Mouse (Mus musculus): Measurements from ENCODE around the gene S100a4. TPM values are rescaled to one million over a fixed set of nuclear protein-coding genes. Genes with fewer than 3 reads are reported as not detected.

S100a4 gene
- total and polyA plus RNA-seq, 2 experiments from 2014 or later: 2.1 to 2.8 TPM

- H3K4me2 ChIP-seq (ENCODE audit: low read depth): no peak overlapping the region
- no peaks in the 10 kb centered on the region for H3K9me3 ChIP-seq (ENCODE audit: low read length)
- no peak overlapping the region for H3K27ac ChIP-seq (ENCODE audit: low read depth, low read length)
- H3K27me3 ChIP-seq (ENCODE audit: insufficient read depth, low read length): no peaks in the 10 kb centered on the region
- no peak overlapping the region for H3K9ac ChIP-seq
- H3K4me3 ChIP-seq (ENCODE audit: low read depth, low read length): no peak overlapping the region
- TF ChIP-seq CTCF (IDR thresholded peaks at IDR 0.05; ENCODE audit: low read depth): no peak
- H3K36me3 ChIP-seq (ENCODE audit: insufficient read depth): no peaks in the 10 kb centered on the region
- ATAC-seq (no peak), DNase-seq (no peak)
- H3K4me1 ChIP-seq (ENCODE audit: insufficient read depth): no peaks in the 10 kb centered on the region
- 95% methylated on average over 5 of the region's 5 CpGs for WGBS
These were observed 22.4 kb upstream of the S100a4 start for GRCm38 (mm10) chr3:90581141-90581540.

- ATAC-seq (no peak), DNase-seq (no peak)
- Histone ChIP-seq H3K9me3 (ENCODE audit: low read length) (no peaks in the 10 kb centered on the region), H3K27me3 (ENCODE audit: insufficient read depth, low read length) (no peaks in the 10 kb centered on the region), H3K36me3 (ENCODE audit: insufficient read depth) (no peaks in the 10 kb centered on the region), H3K4me3 (ENCODE audit: low read depth, low read length) (no peak overlapping the region), H3K4me1 (ENCODE audit: insufficient read depth) (no peaks in the 10 kb centered on the region), H3K27ac (ENCODE audit: low read depth, low read length) (no peak overlapping the region), H3K4me2 (ENCODE audit: low read depth) (no peak overlapping the region), H3K9ac (no peak overlapping the region)
- 94% methylated on average over 1 of the region's 1 CpGs for WGBS
- peak; percentile 34; the same call in 1 of the 2 replicates for TF ChIP-seq CTCF (IDR thresholded peaks at IDR 0.05; ENCODE audit: low read depth)
These were observed 21.4 kb upstream of the S100a4 start for GRCm38 (mm10) chr3:90582156-90582555.

- Histone ChIP-seq H3K36me3 (ENCODE audit: insufficient read depth) (no peaks in the 10 kb centered on the region), H3K4me2 (ENCODE audit: low read depth) (no peak overlapping the region), H3K4me1 (ENCODE audit: insufficient read depth) (no peaks in the 10 kb centered on the region), H3K9ac (no peak overlapping the region), H3K4me3 (ENCODE audit: low read depth, low read length) (no peak overlapping the region), H3K27me3 (ENCODE audit: insufficient read depth, low read length) (no peaks in the 10 kb centered on the region), H3K27ac (ENCODE audit: low read depth, low read length) (no peak overlapping the region), H3K9me3 (ENCODE audit: low read length) (no peaks in the 10 kb centered on the region)
- no peak for TF ChIP-seq CTCF (IDR thresholded peaks at IDR 0.05; ENCODE audit: low read depth)
- 93% methylated on average over 4 of the region's 4 CpGs for WGBS
- DNase-seq (no peak), ATAC-seq (no peak)
These were observed 21.0 kb upstream of the S100a4 start for GRCm38 (mm10) chr3:90582556-90582955.

GRCm38 (mm10) chr3:90583893-90584292 lies 19.7 kb upstream of the S100a4 start:
- Histone ChIP-seq H3K9me3 (ENCODE audit: low read length) (no peaks in the 10 kb centered on the region), H3K4me2 (ENCODE audit: low read depth) (no peak overlapping the region), H3K27me3 (ENCODE audit: insufficient read depth, low read length) (no peaks in the 10 kb centered on the region), H3K4me3 (ENCODE audit: low read depth, low read length) (no peak overlapping the region), H3K27ac (ENCODE audit: low read depth, low read length) (no peak overlapping the region), H3K4me1 (ENCODE audit: insufficient read depth) (no peaks in the 10 kb centered on the region), H3K9ac (no peak overlapping the region), H3K36me3 (ENCODE audit: insufficient read depth) (no peaks in the 10 kb centered on the region)
- 64% methylated on average over 3 of the region's 3 CpGs for WGBS
- TF ChIP-seq CTCF (IDR thresholded peaks at IDR 0.05; ENCODE audit: low read depth): no peak
- no peak for ATAC-seq
- no peak for DNase-seq

GRCm38 (mm10) chr3:90585595-90585994 lies 18.0 kb upstream of the S100a4 start:
- H3K4me2 ChIP-seq (ENCODE audit: low read depth): no peak overlapping the region
- no peaks in the 10 kb centered on the region for H3K4me1 ChIP-seq (ENCODE audit: insufficient read depth)
- no peaks in the 10 kb centered on the region for H3K9me3 ChIP-seq (ENCODE audit: low read length)
- peak; percentile 90 for TF ChIP-seq CTCF (IDR thresholded peaks at IDR 0.05; ENCODE audit: low read depth)
- no peaks in the 10 kb centered on the region for H3K36me3 ChIP-seq (ENCODE audit: insufficient read depth)
- no peak overlapping the region for H3K4me3 ChIP-seq (ENCODE audit: low read depth, low read length)
- ATAC-seq: peak; percentile 63; the same call in 1 of the 2 replicates
- H3K27ac ChIP-seq (ENCODE audit: low read depth, low read length): no peak overlapping the region
- no peak overlapping the region for H3K9ac ChIP-seq
- 34% methylated on average over 5 of the region's 5 CpGs for WGBS
- H3K27me3 ChIP-seq (ENCODE audit: insufficient read depth, low read length): no peaks in the 10 kb centered on the region
- DNase-seq: peak; percentile 66

DNA sequence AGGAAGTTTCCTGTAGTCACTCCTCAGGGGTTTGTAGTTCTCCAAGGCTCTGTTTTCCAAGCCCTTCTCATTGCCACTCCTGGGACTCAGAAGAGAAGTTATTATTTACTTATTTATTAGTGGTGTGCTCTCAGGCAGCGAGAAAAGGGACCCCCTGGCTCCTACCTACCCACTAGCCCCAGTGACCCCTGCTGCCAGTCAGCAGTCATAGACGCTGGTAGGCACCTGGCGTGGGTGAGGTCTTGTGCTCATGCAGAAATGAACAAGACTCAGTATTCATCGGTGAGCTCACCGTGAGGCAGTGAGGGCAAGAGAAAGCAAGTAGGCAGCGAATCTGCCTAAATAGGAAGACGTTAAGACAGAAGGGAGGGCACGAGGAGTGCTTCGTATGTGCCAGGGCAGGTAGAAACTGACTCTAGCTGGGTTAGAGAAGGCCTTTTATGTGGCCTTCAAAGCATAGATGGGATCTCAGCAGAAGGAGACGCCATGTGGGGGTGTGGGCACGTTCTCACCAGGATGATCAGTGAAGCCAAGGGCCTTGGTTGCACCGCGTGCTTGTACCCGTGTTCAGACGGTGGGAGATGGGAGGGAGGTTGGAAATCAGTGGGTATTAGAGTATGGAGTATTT lies 17.4 kb upstream of the S100a4 start:
- ATAC-seq (no peak), DNase-seq (no peak)
- no peak overlapping the region for H3K4me3 ChIP-seq (ENCODE audit: low read depth, low read length)
- no peaks in the 10 kb centered on the region for H3K9me3 ChIP-seq (ENCODE audit: low read length)
- H3K4me1 ChIP-seq (ENCODE audit: insufficient read depth): no peaks in the 10 kb centered on the region
- no peak for TF ChIP-seq CTCF (IDR thresholded peaks at IDR 0.05; ENCODE audit: low read depth)
- no peak overlapping the region for H3K4me2 ChIP-seq (ENCODE audit: low read depth)
- H3K9ac ChIP-seq: no peak overlapping the region
- no peak overlapping the region for H3K27ac ChIP-seq (ENCODE audit: low read depth, low read length)
- no peaks in the 10 kb centered on the region for H3K36me3 ChIP-seq (ENCODE audit: insufficient read depth)
- 82% methylated on average over 15 of the region's 15 CpGs for WGBS
- no peaks in the 10 kb centered on the region for H3K27me3 ChIP-seq (ENCODE audit: insufficient read depth, low read length)

DNA sequence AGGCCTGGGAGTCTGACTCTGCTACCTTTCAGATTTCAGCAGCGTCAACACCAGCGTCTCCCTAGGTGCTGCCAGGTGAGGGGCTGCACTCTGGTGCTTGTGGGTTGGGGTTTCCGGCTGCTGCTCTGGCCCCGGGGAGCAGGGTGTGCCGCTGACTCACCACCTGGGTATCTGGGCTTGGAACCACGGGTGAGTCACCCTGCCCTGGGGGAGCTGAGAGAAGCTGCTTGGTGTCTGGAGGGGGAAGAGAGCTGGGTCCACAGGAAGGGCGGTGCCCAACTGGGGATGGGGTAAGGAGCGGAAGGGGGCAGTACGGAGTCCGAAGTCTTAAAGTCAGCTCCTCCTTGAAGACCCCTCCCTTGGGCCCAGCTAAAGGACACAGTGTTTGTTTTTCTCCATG lies 16.7 kb upstream of the S100a4 start:
- 75% methylated on average over 10 of the region's 10 CpGs for WGBS

More for the DNA sequence above, 16.7 kb upstream of the S100a4 start:
- Histone ChIP-seq H3K9me3 (ENCODE audit: low read length) (no peaks in the 10 kb centered on the region), H3K9ac (no peak overlapping the region), H3K36me3 (ENCODE audit: insufficient read depth) (no peaks in the 10 kb centered on the region), H3K27me3 (ENCODE audit: insufficient read depth, low read length) (no peaks in the 10 kb centered on the region), H3K4me1 (ENCODE audit: insufficient read depth) (no peaks in the 10 kb centered on the region), H3K4me3 (ENCODE audit: low read depth, low read length) (no peak overlapping the region), H3K27ac (ENCODE audit: low read depth, low read length) (no peak overlapping the region), H3K4me2 (ENCODE audit: low read depth) (no peak overlapping the region)
- DNase-seq (no peak), ATAC-seq (no peak)
- TF ChIP-seq CTCF (IDR thresholded peaks at IDR 0.05; ENCODE audit: low read depth): no peak
